Mouse (Mus musculus): ENCODE measurements at regions not wholly inside any gene's neighbourhood (a gene's known extent, or its start where the extent isn't known, plus 50 kb on each side); places are given as distances from the start of the nearest gene placed in this dataset.

DNA sequence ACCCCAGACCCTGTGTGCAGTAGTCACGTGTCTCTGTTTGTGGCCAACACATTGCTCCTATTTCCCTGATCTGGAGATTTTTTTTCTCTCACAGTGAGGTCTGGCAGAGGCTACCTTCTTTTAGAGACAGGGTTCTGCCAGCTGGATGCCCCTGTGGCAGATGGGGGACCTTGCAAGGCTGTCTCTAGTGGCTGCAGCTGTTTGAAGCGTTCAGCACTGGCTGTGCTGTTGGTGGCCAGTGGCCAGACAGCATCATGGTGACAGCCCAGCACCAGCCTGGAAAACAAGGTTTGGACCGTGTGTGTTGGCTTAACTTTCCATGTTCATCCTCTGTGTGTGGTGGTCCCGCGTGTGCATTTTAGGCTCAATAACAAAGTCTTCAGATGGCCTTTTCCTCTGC lies 147.8 kb upstream of the Lrfn2 start:
- DNase-seq (ENCODE audit: inconsistent age in 2 of 2, low spot score in 1 of 2): no peak

DNA sequence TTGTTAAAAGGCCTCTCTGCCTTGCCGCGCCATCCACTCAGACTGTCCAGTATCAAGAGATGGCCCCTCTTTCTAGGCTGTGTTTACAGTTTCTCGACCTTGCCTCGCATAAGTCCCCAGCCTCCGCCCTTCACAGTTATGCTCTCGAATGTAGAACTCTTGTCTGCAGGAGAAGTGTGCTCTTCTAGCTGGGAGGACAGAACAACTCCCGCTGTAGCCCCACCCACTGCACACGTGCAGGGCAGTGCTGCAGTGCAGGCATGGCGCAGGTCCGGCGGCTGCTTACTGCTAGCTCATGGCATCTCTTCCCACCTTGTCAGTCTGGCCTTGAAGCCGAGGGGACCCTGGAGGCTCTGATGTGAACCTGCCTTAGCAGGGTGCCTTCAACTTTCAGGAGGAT lies 145.7 kb upstream of the Lrfn2 start:
- no peak for DNase-seq (ENCODE audit: inconsistent age in 2 of 2, low spot score in 1 of 2)

DNA sequence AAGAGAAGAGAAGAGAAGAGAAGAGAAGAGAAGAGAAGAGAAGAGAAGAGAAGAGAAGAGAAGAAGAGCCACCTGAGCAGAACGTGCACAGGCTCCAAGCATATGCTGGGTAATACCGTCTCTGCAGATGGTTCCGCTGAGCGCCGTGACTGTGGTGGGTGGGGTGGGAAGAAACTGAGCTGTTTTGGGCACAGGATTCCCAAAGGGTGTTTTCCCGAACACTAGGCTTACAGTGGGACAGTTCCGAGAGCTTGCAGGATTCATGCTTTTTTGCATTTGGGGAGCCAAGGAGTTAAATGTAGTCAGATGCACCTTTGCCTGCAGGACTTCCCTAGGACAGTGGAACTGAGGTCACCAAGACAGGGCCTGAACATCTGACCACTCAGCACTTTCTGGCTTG lies 142.3 kb upstream of the Lrfn2 start:
- DNase-seq (ENCODE audit: inconsistent age in 2 of 2, low spot score in 1 of 2): no peak

DNA sequence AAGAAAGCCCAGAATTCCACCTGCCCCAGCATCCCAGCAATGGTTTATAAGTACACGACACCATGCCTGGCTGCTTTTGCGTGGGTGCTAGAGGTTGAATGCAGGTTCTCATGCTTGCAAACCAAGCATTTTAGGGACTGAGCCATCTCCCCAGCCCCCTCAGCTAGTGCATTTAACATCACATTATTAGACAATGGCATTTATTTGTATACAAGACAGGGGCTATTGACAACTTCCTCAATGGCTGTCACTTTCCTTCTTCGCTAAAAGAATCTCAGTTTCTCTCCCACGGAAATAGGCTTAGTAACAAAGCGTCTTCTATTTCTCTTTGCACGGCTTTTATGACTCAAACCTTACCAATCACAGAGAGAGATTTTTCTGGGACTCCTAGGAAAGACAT lies 141.7 kb upstream of the Lrfn2 start:
- DNase-seq (ENCODE audit: inconsistent age in 2 of 2, low spot score in 1 of 2): no peak

DNA sequence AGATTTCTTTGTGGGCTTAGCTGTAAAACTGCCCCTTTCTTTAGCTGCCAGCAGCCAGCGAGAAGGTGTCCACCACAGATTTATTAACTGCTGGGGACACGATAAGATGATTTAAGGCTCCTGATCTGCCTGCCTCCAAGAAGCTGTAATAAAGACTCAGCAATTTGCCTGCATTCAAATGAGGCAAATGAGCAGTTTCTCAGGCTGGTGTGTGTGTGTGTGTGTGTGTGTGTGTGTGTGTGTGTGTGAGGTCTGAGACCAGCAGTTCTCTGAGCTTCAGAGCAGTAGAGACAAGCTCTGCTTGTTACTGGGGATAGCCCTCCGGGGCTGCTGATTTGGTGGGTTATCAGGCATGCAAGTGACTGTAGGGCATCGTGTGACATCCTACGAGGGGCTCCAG lies 139.2 kb upstream of the Lrfn2 start:
- DNase-seq (ENCODE audit: inconsistent age in 2 of 2, low spot score in 1 of 2): no peak

DNA sequence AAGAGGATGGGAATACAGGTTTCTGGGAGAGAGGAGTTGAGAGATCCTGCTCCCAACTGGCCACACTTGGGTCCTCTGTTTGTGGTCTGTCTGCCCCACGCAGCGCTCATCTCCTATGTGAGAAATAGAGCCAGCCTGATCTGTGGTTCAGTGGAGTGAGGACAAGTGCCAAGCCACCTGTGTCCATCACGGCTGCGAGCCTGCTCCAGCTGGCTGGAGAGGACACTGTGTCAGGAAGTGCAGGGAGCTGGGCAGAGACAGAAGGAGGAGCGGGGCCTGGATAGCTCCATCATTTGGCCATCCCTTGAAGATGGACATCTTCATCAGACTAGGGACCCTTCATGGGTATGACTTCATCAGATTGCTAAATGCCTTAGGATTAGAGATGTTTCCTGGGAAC lies 136.4 kb upstream of the Lrfn2 start:
- no peak for DNase-seq (ENCODE audit: inconsistent age in 2 of 2, low spot score in 1 of 2)

DNA sequence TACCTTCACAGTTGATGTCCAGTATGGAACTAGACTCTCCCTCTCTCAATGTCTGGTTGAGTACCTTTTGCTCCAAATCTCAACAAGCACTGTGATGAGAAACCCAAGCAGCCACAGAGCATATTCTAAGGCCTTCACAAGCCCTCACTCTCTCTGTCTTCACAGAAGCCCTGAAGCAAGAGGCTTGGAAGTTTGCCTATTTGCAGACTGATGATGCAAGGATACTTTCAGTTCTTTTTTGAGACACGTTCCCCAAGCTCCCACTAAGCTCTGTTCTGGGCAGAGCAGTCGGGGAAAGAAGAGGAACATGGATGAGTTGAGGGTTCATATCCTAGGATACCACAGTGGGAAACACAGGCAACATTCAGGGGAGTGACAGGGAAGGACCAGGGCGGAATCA lies 134.0 kb upstream of the Lrfn2 start:
- no peak for DNase-seq (ENCODE audit: inconsistent age in 2 of 2, low spot score in 1 of 2)

DNA sequence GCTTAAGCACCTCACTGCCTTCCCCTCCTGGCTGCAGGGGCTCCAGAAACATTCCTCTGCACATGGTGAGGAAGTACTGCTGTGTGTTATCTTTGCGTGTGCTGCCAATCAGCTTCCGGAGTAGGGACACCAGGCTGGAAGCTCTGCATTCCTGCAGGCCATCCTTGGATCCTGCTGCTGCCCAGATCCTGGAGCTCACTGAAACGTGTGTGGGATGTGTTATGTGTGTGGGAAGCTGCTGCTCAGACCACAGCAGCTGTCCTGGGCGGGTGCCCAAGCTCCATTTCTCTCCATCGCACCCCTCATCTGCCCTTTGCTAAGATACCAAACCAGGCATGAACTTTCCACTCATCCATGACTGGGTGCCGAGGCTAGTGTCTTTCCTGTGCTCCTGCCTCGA lies 129.5 kb upstream of the Lrfn2 start:
- no peak for DNase-seq (ENCODE audit: inconsistent age in 2 of 2, low spot score in 1 of 2)

DNA sequence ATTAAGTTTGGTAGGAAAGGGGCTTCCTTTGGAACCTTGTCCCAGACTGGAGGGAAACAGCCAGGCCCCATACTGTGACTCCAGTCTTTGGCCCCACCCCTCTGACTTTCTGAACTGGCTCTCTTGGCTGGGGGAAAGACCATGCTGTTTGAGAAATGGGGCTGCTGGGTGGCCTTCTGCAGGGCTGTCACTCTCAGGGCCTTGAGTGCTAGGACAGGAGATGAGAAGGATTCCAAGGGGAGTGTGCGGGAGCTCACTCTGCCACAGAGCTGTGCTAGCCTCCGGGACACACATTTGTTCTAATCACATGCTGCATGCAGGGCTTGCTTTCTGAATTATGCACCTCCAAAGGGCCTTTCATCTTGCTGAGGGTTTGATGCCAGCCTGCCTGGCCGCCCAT lies 124.3 kb upstream of the Lrfn2 start:
- no peak for DNase-seq (ENCODE audit: inconsistent age in 2 of 2, low spot score in 1 of 2)

DNA sequence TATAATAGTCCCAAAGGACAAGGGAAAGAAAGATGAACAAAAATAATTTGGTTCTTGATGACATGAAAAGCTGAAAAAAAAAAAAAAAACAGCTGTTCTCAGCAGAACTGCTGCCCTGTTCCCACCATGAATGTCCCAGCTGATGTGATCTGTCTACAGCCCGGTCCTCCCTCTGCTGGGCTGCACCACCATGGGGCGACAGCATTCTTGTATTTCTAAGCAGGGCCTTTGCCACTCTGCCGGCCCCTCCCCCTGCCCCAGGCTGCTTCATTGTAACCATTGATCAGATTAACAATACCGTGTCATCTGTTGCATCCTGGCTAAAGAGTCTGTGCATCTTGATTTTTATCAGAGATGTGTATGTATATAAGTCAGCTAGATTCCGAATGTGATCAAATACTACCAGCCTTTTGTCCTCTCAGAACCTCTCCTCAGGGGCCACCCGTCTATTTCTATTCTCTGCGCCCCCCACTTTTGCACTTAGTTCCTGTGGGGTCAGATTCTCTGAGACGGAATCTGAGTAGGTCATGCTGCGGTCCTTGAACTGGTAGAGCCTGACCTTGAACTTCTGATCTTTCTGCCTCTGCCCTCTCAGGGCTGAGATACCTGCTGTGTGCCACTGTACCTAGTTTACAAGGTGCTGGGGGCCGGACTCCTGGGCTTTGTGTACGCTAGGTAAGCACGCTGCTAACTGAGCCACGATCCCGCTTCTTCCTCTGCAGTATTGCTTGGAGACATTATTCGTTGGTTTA lies 117.2 kb upstream of the Lrfn2 start:
- no peak for DNase-seq (ENCODE audit: inconsistent age in 2 of 2, low spot score in 1 of 2)

DNA sequence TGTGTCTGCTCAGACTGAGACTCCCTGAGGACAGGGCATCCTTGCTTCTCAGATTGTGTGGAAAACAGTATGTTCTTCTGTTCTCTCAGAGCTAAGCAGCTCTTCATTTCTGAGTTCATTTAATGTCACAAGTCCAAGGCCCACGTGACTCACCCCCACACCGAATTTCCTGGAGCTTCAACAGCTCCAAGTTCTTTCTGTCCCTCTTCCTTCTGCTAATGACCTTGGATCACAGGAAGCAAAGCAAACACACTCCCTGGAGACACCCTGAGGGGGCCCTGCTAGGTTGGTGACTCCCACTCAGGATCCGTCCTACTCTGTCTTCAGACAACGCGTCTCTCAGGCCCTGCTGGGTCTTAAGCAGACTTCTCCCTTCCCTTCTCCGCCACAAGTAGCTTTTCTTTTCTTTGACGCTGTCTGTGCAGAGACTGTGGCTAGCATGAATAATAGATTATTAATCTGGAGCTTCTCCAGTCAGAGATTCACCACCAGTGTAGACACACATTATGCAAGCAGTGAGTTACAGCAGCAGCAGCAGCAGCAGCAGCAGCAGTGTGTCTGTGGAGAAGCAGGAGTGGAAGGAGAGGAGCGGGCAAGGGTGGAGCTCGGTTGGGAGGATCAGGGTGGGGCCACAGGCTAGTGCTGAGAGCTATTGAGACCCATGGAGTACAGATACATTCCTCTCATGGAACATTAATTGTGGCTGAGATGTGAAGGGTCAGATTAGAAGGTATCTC lies 115.4 kb upstream of the Lrfn2 start:
- peak; percentile 30 to 35 for DNase-seq (ENCODE audit: inconsistent age in 2 of 2, low spot score in 1 of 2)

DNA sequence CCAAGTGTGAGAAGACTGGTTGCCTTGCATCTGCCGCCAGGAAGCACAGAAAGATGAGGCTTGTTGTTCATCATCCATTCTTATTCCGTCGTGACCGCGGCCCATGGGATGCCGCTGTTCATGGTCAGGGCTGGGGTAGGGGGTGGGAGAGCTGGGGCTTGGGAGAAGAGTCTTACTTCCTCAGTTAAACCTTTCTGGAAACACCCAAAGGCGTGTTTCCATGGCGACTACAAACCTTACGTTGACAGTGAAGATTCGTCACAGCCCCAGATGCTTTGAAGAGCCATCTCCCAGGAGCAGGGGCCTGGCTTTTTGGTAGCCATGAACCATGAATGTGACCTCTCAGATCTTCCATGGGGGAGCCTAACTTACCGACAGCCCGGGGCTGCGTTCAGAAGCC lies 114.6 kb upstream of the Lrfn2 start:
- no peak for DNase-seq (ENCODE audit: inconsistent age in 2 of 2, low spot score in 1 of 2)

DNA sequence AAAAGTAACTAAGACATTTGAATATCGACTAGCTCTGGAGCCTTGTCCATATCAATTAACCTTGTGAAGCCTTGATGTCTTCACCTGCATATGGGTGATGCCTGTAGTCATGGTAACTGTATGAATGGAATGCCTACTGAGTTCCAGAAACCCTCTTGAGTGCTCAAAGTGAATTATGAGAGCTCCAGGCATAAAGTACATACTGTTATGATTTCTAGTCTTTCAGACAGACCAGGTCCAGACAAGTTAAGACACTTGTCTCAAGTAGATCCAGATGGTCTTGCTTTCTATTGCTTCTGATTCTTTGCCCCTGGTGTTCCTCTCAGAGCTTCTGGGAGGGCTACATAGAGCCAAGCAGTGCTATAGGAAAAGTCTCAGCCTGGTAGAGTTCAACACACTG lies 112.5 kb upstream of the Lrfn2 start:
- no peak for DNase-seq (ENCODE audit: inconsistent age in 2 of 2, low spot score in 1 of 2)

DNA sequence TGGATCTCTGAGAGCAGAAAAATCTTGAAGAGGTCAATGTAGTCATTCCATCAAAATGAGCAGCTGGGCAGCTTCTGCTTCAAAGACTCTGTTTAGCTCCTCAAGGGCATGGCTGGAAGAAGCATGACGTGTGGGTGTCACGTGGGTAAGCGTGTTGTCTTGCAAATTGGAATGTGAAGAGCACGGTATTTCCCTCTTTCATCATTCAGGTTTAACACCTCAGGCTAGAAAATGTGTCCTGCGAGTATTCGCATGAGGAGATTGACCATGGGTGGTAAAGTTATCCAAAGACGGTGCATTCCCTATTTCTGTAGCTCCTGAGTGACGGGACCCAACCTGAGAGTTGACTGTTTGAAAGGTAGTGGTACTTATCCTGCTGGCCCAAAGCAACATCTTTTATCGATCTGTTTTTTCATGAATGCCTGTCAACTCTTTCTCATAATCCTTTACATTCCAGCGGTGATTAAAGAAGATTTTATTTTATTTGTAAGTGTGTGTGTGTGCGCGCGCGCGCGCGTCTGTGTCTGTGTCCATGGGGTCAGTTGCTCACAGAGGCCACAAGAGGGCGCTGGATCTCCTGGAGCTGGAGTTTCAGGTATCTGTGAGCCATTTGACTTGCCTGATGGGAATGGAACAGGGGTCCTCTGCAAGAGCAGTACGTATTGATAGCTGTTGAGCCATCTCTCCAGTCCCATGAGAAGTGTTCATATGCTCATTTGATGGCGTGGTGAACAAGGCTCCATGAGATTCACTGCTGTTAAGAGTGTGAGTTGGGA lies 109.9 kb upstream of the Lrfn2 start:
- DNase-seq (ENCODE audit: inconsistent age in 2 of 2, low spot score in 1 of 2): no peak

DNA sequence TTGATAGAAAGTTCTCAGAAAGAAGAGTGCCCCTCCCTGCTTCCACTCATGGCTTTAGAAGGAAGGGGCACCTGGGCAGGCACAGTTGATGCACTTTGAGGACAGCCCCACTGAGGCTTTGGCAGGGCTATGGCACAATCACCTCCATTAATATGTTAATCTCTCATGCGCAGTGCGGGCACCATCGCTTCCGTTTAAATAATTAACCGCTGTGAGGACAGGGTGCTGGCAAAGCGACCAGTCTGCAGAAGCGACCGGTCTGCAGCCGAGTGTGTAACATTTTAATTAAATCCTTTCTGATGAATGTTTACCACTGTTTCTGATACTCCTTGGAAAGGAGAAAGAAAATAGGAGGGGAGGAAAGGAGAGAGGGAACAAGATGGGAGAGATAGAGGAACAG lies 108.3 kb upstream of the Lrfn2 start:
- no peak for DNase-seq (ENCODE audit: inconsistent age in 2 of 2, low spot score in 1 of 2)

DNA sequence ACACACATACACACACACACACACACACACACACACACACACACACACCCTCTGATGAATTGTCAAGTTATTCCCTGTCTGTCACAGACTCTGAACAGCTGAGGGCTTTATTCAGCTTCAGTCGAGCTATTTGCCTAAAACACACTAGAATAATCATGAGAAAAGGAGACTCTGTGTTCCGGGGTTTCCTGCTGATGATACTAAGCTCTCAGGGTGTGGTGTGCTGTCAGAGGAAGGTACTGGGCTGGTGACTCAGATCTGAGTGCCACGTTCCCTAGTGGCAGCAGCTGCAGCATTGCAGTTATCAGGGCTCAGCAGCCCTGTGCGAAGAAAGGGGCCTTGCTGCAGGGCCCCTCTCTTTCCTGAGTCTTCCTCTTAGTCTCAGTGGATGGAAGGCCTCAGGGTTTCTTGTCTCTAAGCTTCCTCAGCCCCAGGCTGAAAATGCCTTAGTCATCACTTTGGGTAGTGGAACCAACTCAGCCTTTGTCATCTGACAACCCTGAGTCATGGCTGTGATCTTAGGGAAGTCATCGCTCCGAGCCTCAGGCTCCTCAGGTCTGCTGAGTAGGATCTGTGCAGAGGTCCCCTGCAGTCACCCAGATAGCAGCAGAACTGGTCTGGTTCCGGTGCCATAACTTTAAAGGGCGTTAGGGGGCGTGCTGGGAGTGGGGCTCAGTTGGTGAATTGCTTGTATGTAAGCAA lies 106.8 kb upstream of the Lrfn2 start:
- DNase-seq (ENCODE audit: inconsistent age in 2 of 2, low spot score in 1 of 2): peak; percentile 15 to 23

DNA sequence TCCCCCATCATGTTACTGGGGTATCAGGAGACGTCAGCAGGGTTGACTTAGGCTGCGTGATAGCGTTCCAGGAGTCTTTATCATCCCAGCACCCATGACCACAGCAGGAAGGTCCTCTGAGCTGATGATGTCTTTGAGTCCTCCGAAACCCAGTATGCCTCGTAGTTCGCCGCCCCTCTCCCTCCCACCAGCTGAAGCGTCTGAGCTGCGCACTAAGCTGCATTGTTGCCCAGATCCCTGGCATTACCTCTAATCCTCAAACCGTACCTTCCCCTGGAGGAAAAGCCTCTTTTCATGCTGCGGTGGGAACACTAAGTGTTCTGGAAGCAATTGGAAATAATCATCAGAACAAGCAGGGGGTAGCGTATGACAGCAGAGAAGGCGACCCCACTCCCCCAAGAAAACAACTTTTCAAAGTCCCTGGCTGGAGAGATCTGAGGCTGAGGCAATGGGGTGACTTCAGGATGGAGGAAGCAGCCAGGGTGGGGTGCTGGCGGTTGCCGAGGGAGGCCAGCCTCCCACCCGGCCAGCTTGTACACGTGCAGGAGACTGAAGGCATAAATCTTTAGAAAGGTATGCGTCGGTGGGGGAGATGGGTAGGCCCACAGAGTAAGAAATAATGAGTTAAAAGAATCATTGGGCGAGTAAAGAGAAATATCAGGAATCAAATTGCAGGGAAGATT lies 93.7 kb upstream of the Lrfn2 start:
- DNase-seq (ENCODE audit: inconsistent age in 2 of 2, low spot score in 1 of 2): no peak

DNA sequence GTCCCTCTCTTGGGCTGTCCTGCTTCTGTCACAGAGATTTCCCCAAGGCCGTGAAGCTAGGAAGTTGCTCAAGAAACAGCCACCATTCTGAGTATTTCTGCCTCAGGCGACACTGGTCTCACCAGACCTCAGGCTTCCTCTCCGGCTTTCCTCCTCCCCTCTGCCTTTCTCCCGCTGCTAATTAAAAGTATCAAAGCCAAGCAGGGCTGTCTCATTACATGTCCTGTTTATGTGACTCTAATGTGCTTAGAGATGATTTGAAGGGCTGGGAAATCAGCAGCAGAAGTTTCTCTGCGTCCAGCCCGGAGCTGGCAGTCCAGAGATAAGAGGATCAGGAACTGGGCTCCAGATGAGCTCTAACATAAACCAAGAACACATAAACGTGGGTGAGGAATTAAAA lies 84.3 kb upstream of the Lrfn2 start:
- peak in 1 of 2 experiments; percentile 7 for DNase-seq (ENCODE audit: inconsistent age in 2 of 2, low spot score in 1 of 2)

DNA sequence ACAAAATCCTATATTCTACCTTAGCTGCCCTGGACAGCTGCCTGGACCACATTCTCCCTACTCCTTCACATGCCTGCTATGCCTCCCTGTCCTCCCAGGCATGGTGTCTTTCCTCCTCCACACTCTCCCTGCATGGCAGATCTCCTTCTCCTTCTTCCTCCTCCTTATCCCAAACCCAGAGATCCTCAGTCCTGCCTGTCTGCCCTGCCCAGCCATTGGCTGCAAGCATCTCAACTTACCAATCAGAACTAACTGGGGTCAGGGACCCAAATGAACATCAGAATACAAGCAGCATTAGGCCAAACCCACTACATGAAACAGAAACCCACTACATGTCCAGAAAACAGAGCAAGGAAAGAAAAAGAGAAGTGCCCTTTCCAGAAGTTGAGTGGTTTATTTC lies 81.3 kb upstream of the Lrfn2 start:
- DNase-seq (ENCODE audit: inconsistent age in 2 of 2, low spot score in 1 of 2): no peak

DNA sequence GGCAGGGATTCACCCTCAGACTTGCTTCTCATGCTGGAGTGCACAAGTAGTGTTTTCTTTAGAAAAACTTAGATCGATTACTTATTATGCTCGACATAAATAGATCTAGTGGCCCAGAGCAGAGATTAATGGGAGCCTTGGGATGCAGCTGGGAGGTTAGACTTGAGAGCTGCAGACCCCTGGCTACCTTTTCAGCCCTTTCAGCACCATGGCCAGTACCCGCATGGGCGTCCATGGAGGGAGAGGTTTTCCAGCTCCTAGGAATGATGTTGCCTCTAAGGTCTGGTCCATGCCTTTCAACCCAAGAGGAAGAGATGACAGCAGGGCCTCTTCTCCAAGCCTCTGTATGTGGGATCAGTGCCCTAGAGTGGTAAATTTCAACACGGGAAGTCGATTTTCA lies 73.3 kb upstream of the Lrfn2 start:
- no peak for DNase-seq (ENCODE audit: inconsistent age in 2 of 2, low spot score in 1 of 2)

DNA sequence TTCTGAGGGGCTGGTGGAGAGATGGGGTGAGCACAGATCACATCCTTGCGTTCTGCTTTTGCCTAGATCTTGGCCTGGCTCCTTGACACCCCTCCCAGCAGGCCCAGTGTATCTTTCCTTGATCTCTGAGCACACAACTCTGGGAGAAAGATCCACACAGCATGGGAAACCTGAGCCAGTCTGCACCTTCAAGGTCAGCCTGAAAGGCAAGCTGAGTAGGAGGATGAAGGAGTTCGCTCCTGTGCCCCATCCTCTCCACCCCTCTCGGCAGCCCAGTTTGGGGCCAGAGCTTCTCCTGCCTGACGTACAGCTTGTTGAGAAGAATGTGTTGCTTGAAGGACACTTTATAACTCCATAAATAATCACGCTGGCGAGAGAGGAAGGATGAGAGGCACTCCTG lies 61.7 kb upstream of the Lrfn2 start:
- no peak for DNase-seq (ENCODE audit: inconsistent age in 2 of 2, low spot score in 1 of 2)
